Mouse (Mus musculus) spleen, postnatal 36 days (tissue): ENCODE results near the gene Txndc2.

Source experiments
- DNase-seq, 2 experiments: peaks; one replicate each; pipeline ENCODE4 v3.0.0; 2022; ENCODE audit warnings: low spot score in 2 of 2, mixed read lengths in 1 of 2

The Txndc2 gene

GRCm38 (mm10) chr17:65612391-65613141 is 29.4 kb downstream of the Txndc2 start:
- DNase-seq = peak; percentile 19 to 33

GRCm38 (mm10) chr17:65611721-65612120 is 30.2 kb downstream of the Txndc2 start:
- no peak for DNase-seq

- no peak for DNase-seq
Observed at GRCm38 (mm10) chr17:65608743-65609142, 33.2 kb downstream of the Txndc2 start.

GRCm38 (mm10) chr17:65608312-65608687 is 33.7 kb downstream of the Txndc2 start:
- DNase-seq = no peak

- DNase-seq = peak in 1 of 2 experiments; percentile 22
Observed at GRCm38 (mm10) chr17:65607574-65608311, 34.2 kb downstream of the Txndc2 start.

- DNase-seq = peak in 1 of 2 experiments; percentile 15
Observed at GRCm38 (mm10) chr17:65606014-65606413, 36.0 kb downstream of the Txndc2 start.

GRCm38 (mm10) chr17:65604892-65605291 is 37.1 kb downstream of the Txndc2 start:
- no peak for DNase-seq

GRCm38 (mm10) chr17:65604315-65604714 is 37.7 kb downstream of the Txndc2 start:
- DNase-seq = no peak

GRCm38 (mm10) chr17:65597857-65598486 is 44.0 kb downstream of the Txndc2 start:
- no peak for DNase-seq

GRCm38 (mm10) chr17:65594687-65595086 is 47.3 kb downstream of the Txndc2 start:
- DNase-seq = no peak
